Comparison of ENCODE assay signal across 8 mouse cellular contexts in the genomic region with DNA sequence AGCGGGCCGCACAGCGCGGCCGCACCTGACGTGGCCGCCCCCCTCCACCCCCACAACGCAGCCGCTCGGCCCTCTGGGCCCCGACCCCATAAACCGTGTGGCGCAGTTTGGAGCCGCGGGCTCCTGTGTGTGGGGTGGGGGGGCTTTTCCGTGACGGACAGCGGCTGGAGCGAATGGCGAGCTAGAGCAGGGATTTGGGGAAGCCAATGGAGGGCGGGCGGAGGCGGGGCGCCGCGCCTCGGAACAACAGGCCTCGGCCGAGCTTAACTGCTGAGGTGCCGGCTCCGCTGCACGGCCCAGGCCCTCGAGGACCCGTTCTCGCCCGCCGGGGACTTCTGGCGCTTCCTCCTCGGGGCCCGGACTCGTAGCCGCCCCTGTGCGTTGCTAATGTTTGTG. TPM values are rescaled to one million over a fixed set of nuclear protein-coding genes. Genes with fewer than 3 reads are reported as not detected.
DNase-seq lines count a peak whose midpoint lies in the region; ATAC-seq and TF ChIP-seq lines count a peak whose summit lies in the region.

No protein-coding gene starts in this region.

- H3K36me3 ChIP-seq in CH12.LX (replicated peaks in 1 of 2; ENCODE audit: control insufficient read depth in 1 of 2, insufficient read depth in 1 of 2, low read length in 1 of 2): peaks cover 33 to 41% of the 10 kb centered on the region in 2 experiments
- peaks cover 39% of the 10 kb centered on the region for H3K36me3 ChIP-seq in heart, embryonic 14.5 days (ENCODE audit: control insufficient read depth, insufficient read depth, low read length)
- H3K36me3 ChIP-seq in liver, embryonic 14.5 days (replicated peaks; ENCODE audit: control insufficient read depth, insufficient read depth, low read depth): peaks cover 41% of the 10 kb centered on the region
- H3K36me3 ChIP-seq in neural tube, embryonic 11.5 days (ENCODE audit: control insufficient read depth, insufficient read depth, low read length): peaks cover 8% of the 10 kb centered on the region
- H3K36me3 ChIP-seq in stomach, embryonic 16.5 days (ENCODE audit: control insufficient read depth, insufficient read depth, low read length): peaks cover 13% of the 10 kb centered on the region; the same call in 1 of the 2 replicates

- H3K79me2 ChIP-seq in CH12.LX (replicated peaks; ENCODE audit: control insufficient read depth, extremely low read depth, insufficient read depth, poor library complexity, severe bottlenecking): peaks cover 13% of the 10 kb centered on the region

- in situ Hi-C loops in CH12.LX (cut with MboI; ENCODE audit: low pct_ligation_motif_present, low pct_unique_long_range_greater_than_20kb, low sequenced_read_pairs): no loop called here

- H3K27me3 ChIP-seq in CH12.LX (replicated peaks): no peaks in the 10 kb centered on the region
- no peaks in the 10 kb centered on the region for H3K27me3 ChIP-seq in heart, embryonic 14.5 days (ENCODE audit: control insufficient read depth, insufficient read depth, low read length)
- no peaks in the 10 kb centered on the region for H3K27me3 ChIP-seq in liver, embryonic 14.5 days (ENCODE audit: control insufficient read depth, insufficient read depth, low read length)
- no peaks in the 10 kb centered on the region for H3K27me3 ChIP-seq in neural tube, embryonic 11.5 days (ENCODE audit: control insufficient read depth, insufficient read depth, low read length)
- H3K27me3 ChIP-seq in stomach, embryonic 16.5 days (ENCODE audit: control insufficient read depth, insufficient read depth, low read length): no peaks in the 10 kb centered on the region

- peak overlapping the region; percentile 73 for H3K27ac ChIP-seq in CH12.LX (ENCODE audit: insufficient read depth, low read depth)
- peak overlapping the region; percentile 66 to 99 for H3K27ac ChIP-seq in heart, embryonic 14.5 days (replicated peaks in 1 of 2; ENCODE audit: control insufficient read depth in 1 of 2, insufficient read depth in 1 of 2, low read depth in 2 of 2, low read length in 2 of 2)
- peak overlapping the region; percentile 94 for H3K27ac ChIP-seq in liver, embryonic 14.5 days
- peak overlapping the region; percentile 96 for H3K27ac ChIP-seq in neural tube, embryonic 11.5 days (ENCODE audit: low read depth, low read length)
- peak overlapping the region; percentile 100 for H3K27ac ChIP-seq in stomach, embryonic 16.5 days (ENCODE audit: low read length)

- DNase-seq in CH12.LX (ENCODE audit: extremely low read depth): peak; percentile 91
- DNase-seq in c-Kit-negative CD71-positive TER-119-positive erythroid progenitor cells, embryonic 14.5 days (ENCODE audit: low read depth, low spot score): peak; percentile 74
- DNase-seq in fibroblast of lung, adult 2 months (ENCODE audit: low read depth): peak; percentile 51
- DNase-seq in kidney, postnatal 10 days: peak; percentile 98
- DNase-seq in liver, embryonic 14.5 days (ENCODE audit: low read depth in 3 of 3, low spot score in 3 of 3): peak; percentile 78 to 83 (median 81)
- DNase-seq in neural tube, embryonic 11.5 days (ENCODE audit: low spot score): peak; percentile 93

- H3K4me1 ChIP-seq in CH12.LX (ENCODE audit: control insufficient read depth in 1 of 2, insufficient read depth in 2 of 2): peaks cover 11 to 23% of the 10 kb centered on the region in 2 experiments
- peaks cover 8 to 16% of the 10 kb centered on the region in 2 experiments for H3K4me1 ChIP-seq in heart, embryonic 14.5 days (ENCODE audit: control insufficient read depth in 2 of 2, insufficient read depth in 2 of 2, low read length in 2 of 2)
- peaks cover 11 to 17% of the 10 kb centered on the region in 2 experiments for H3K4me1 ChIP-seq in liver, embryonic 14.5 days (replicated peaks; ENCODE audit: control insufficient read depth in 2 of 2, insufficient read depth in 2 of 2, low read length in 1 of 2)
- H3K4me1 ChIP-seq in neural tube, embryonic 11.5 days (ENCODE audit: control insufficient read depth, insufficient read depth, low read length): peaks cover 8% of the 10 kb centered on the region
- H3K4me1 ChIP-seq in stomach, embryonic 16.5 days (ENCODE audit: control insufficient read depth, insufficient read depth, low read length): peaks cover 14% of the 10 kb centered on the region

- no peak for TF ChIP-seq RAD21 in CH12.LX (IDR thresholded peaks at IDR 0.05; ENCODE audit: low read depth, low read length)

- H3K9ac ChIP-seq in CH12.LX (ENCODE audit: insufficient read depth, low read depth): peak overlapping the region; percentile 93
- peak overlapping the region; percentile 97 for H3K9ac ChIP-seq in heart, embryonic 14.5 days (ENCODE audit: low read length)
- peak overlapping the region; percentile 96 for H3K9ac ChIP-seq in liver, embryonic 14.5 days (replicated peaks)
- H3K9ac ChIP-seq in neural tube, embryonic 11.5 days (ENCODE audit: low read length): peak overlapping the region; percentile 85
- peak overlapping the region; percentile 97 for H3K9ac ChIP-seq in stomach, embryonic 16.5 days (ENCODE audit: low read length)

- H3K9me3 ChIP-seq in CH12.LX (replicated peaks; ENCODE audit: low read length): no peaks in the 10 kb centered on the region
- H3K9me3 ChIP-seq in heart, embryonic 14.5 days (ENCODE audit: control insufficient read depth, low read length): no peaks in the 10 kb centered on the region
- H3K9me3 ChIP-seq in liver, embryonic 14.5 days (ENCODE audit: control insufficient read depth, low read length): no peaks in the 10 kb centered on the region
- H3K9me3 ChIP-seq in neural tube, embryonic 11.5 days (ENCODE audit: control insufficient read depth, low read length): no peaks in the 10 kb centered on the region
- H3K9me3 ChIP-seq in stomach, embryonic 16.5 days (replicated peaks; ENCODE audit: control insufficient read depth, low read length): no peaks in the 10 kb centered on the region

- no peak for TF ChIP-seq CTCF in CH12.LX (conservative IDR thresholded peaks at IDR 0.05 in 1 of 2, IDR thresholded peaks at IDR 0.05 in 1 of 2; ENCODE audit: low read depth in 2 of 2, low read length in 2 of 2)
- no peak for TF ChIP-seq CTCF in liver, embryonic 14.5 days (IDR thresholded peaks at IDR 0.05; ENCODE audit: low read depth)

- 0% methylated on average over 26 of the region's 43 CpGs for WGBS in heart, embryonic 14.5 days
- WGBS in liver, embryonic 14.5 days (ENCODE audit: insufficient replicate concordance): under 1% methylated on average over 41 of the region's 43 CpGs
- under 1% methylated on average over 28 of the region's 43 CpGs for WGBS in neural tube, embryonic 11.5 days
- WGBS in stomach, embryonic 16.5 days: under 1% methylated on average over 40 of the region's 43 CpGs

- H3K4me2 ChIP-seq in CH12.LX (ENCODE audit: insufficient read depth, low read depth, poor library complexity, severe bottlenecking): peak overlapping the region; percentile 44; the same call in 1 of the 2 replicates
- peak overlapping the region; percentile 73 for H3K4me2 ChIP-seq in heart, embryonic 14.5 days (ENCODE audit: low read length)
- peak overlapping the region; percentile 78 for H3K4me2 ChIP-seq in liver, embryonic 14.5 days (ENCODE audit: low read depth)
- peak overlapping the region; percentile 62 for H3K4me2 ChIP-seq in neural tube, embryonic 11.5 days (ENCODE audit: low read depth)
- H3K4me2 ChIP-seq in stomach, embryonic 16.5 days (ENCODE audit: low read depth, low read length): peak overlapping the region; percentile 86

- H3K4me3 ChIP-seq in CH12.LX (replicated peaks in 1 of 3; ENCODE audit: low read depth in 2 of 3, low read length in 2 of 3, poor library complexity in 1 of 3): peak overlapping the region; percentile 79 to 97 (median 87)
- H3K4me3 ChIP-seq in heart, embryonic 14.5 days (ENCODE audit: control insufficient read depth in 1 of 2, insufficient read depth in 1 of 2, low read depth in 1 of 2, low read length in 2 of 2): peak overlapping the region; percentile 59 to 95
- H3K4me3 ChIP-seq in liver, embryonic 14.5 days (ENCODE audit: insufficient read depth in 1 of 2, low read depth in 2 of 2, low read length in 2 of 2): peak overlapping the region; percentile 77 to 79
- H3K4me3 ChIP-seq in neural tube, embryonic 11.5 days (ENCODE audit: low read depth, low read length): peak overlapping the region; percentile 94
- H3K4me3 ChIP-seq in stomach, embryonic 16.5 days (replicated peaks; ENCODE audit: low read length): peak overlapping the region; percentile 89

- peak; percentile 84 for ATAC-seq in heart, embryonic 14.5 days (ENCODE audit: insufficient number of reproducible peaks, insufficient read depth, low FRiP score, low read depth)
- ATAC-seq in liver, embryonic 14.5 days (ENCODE audit: insufficient read depth): peak; percentile 72
- ATAC-seq in neural tube, embryonic 11.5 days (ENCODE audit: insufficient read depth, low FRiP score, low TSS enrichment): peak; percentile 76
- peak; percentile 83 for ATAC-seq in stomach, embryonic 16.5 days (ENCODE audit: insufficient read depth, low FRiP score)

- dilution Hi-C loops in CH12.LX (cut with MboI; ENCODE audit: extremely low pct_ligation_motif_present, extremely low pct_unique_long_range_greater_than_20kb, low sequenced_read_pairs): no loop called here

- no peak for TF ChIP-seq EP300 in CH12.LX (IDR thresholded peaks at IDR 0.05; ENCODE audit: low read length)
- no peak; the same call in 1 of the 2 replicates for TF ChIP-seq EP300 in liver, embryonic 14.5 days (IDR thresholded peaks at IDR 0.05; ENCODE audit: low read depth)

- TF ChIP-seq POLR2A in CH12.LX (IDR thresholded peaks at IDR 0.05; ENCODE audit: low read depth, low read length): peak; percentile 63; the same call in 1 of the 2 replicates

RNA-seq across cellular contexts. Expression of a gene that starts 0.7 kb away (rescaled TPM):
- total RNA-seq in CH12.LX (2012; rRNA removed): 56.0 and 63.8 TPM in 2 replicates
- 139 and 159 TPM in 2 replicates for total RNA-seq in CH12.LX (2014; rRNA removed)
- polyA plus RNA-seq in CH12.LX (2012; ENCODE audit: insufficient read length, low read depth): 160 and 213 TPM in 2 replicates
- polyA plus RNA-seq in heart, embryonic 14.5 days (2014; fragmentation: Nextera tagmentation; extraction: Ambion mirVana): 253 and 254 TPM in 2 replicates
- 104 and 107 TPM in 2 replicates for polyA plus RNA-seq in liver, embryonic 14.5 days (2012; rRNA removed)
- polyA plus RNA-seq in liver, embryonic 14.5 days (2014; fragmentation: Nextera tagmentation; extraction: Ambion mirVana): 178 and 182 TPM in 2 replicates
- polyA plus RNA-seq in neural tube, embryonic 11.5 days (2014; fragmentation: Nextera tagmentation; extraction: Ambion mirVana): 243 and 250 TPM in 2 replicates
- 194 and 213 TPM in 2 replicates for polyA plus RNA-seq in stomach, embryonic 16.5 days (2015; fragmentation: Nextera tagmentation; extraction: Ambion mirVana)

RNA-seq across cellular contexts. Expression of a gene that starts 16.0 kb away (rescaled TPM):
- 3.5 and 7.4 TPM in 2 replicates for total RNA-seq in CH12.LX (2012; rRNA removed)
- 0.97 and 1.7 TPM in 2 replicates for total RNA-seq in CH12.LX (2014; rRNA removed)
- 6.3 and 9.1 TPM in 2 replicates for polyA plus RNA-seq in CH12.LX (2012; ENCODE audit: insufficient read length, low read depth)
- polyA plus RNA-seq in heart, embryonic 14.5 days (2014; fragmentation: Nextera tagmentation; extraction: Ambion mirVana): 7.1 and 8.2 TPM in 2 replicates
- 0.46 and 0.77 TPM in 2 replicates for polyA plus RNA-seq in liver, embryonic 14.5 days (2012; rRNA removed)
- polyA plus RNA-seq in liver, embryonic 14.5 days (2014; fragmentation: Nextera tagmentation; extraction: Ambion mirVana): 0.19 and 0.39 TPM in 2 replicates
- 12.1 and 12.5 TPM in 2 replicates for polyA plus RNA-seq in neural tube, embryonic 11.5 days (2014; fragmentation: Nextera tagmentation; extraction: Ambion mirVana)
- polyA plus RNA-seq in stomach, embryonic 16.5 days (2015; fragmentation: Nextera tagmentation; extraction: Ambion mirVana): 3.5 and 5.3 TPM in 2 replicates

RNA-seq across cellular contexts. Expression of a gene that starts 20.9 kb away (rescaled TPM):
- total RNA-seq in CH12.LX (2012; rRNA removed): 4.9 and 7.0 TPM in 2 replicates
- total RNA-seq in CH12.LX (2014; rRNA removed): 0.55 and 1.3 TPM in 2 replicates
- 3.2 and 4.8 TPM in 2 replicates for polyA plus RNA-seq in CH12.LX (2012; ENCODE audit: insufficient read length, low read depth)
- polyA plus RNA-seq in heart, embryonic 14.5 days (2014; fragmentation: Nextera tagmentation; extraction: Ambion mirVana): 14.5 and 18.7 TPM in 2 replicates
- polyA plus RNA-seq in liver, embryonic 14.5 days (2012; rRNA removed): 7.3 TPM in 2 replicates
- 6.8 and 7.0 TPM in 2 replicates for polyA plus RNA-seq in liver, embryonic 14.5 days (2014; fragmentation: Nextera tagmentation; extraction: Ambion mirVana)
- 3.7 and 3.8 TPM in 2 replicates for polyA plus RNA-seq in neural tube, embryonic 11.5 days (2014; fragmentation: Nextera tagmentation; extraction: Ambion mirVana)
- 40.6 and 51.8 TPM in 2 replicates for polyA plus RNA-seq in stomach, embryonic 16.5 days (2015; fragmentation: Nextera tagmentation; extraction: Ambion mirVana)

RNA-seq across cellular contexts. Expression of a gene that starts 53.5 kb away (rescaled TPM):
- total RNA-seq in CH12.LX (2012; rRNA removed): 60.4 and 64.8 TPM in 2 replicates
- total RNA-seq in CH12.LX (2014; rRNA removed): 49.2 and 51.4 TPM in 2 replicates
- polyA plus RNA-seq in CH12.LX (2012; ENCODE audit: insufficient read length, low read depth): 72.8 and 89.9 TPM in 2 replicates
- polyA plus RNA-seq in heart, embryonic 14.5 days (2014; fragmentation: Nextera tagmentation; extraction: Ambion mirVana): 1.9 and 2.8 TPM in 2 replicates
- polyA plus RNA-seq in liver, embryonic 14.5 days (2012; rRNA removed): 16.5 and 17.5 TPM in 2 replicates
- polyA plus RNA-seq in liver, embryonic 14.5 days (2014; fragmentation: Nextera tagmentation; extraction: Ambion mirVana): 12.7 and 15.2 TPM in 2 replicates
- 3.6 and 5.1 TPM in 2 replicates for polyA plus RNA-seq in neural tube, embryonic 11.5 days (2014; fragmentation: Nextera tagmentation; extraction: Ambion mirVana)
- 6.0 and 6.3 TPM in 2 replicates for polyA plus RNA-seq in stomach, embryonic 16.5 days (2015; fragmentation: Nextera tagmentation; extraction: Ambion mirVana)

Comparison
In these comparisons a context has a peak if more than half of its experiments do, and no peak if none do; other contexts are left out.
1. Peak in every context shown above with its lines: DNase-seq, ATAC-seq, H3K4me3 ChIP-seq and H3K27ac ChIP-seq.